Mouse (Mus musculus) heart, embryonic 10.5 days (tissue): ENCODE data around the gene Olfr237-ps1. TPM values are rescaled to one million over a fixed set of nuclear protein-coding genes. Genes with fewer than 3 reads are reported as not detected.

Experiments used
- polyA plus RNA-seq: library from polyadenylated mRNA; unstranded; fragments of >200 nt; fragmentation: Nextera tagmentation; extraction: Ambion mirVana; gene quantifications from 2 replicates; pipeline ENCODE4 v1.2.1, GENCODE M21; 2016

Gene Olfr237-ps1
- polyA plus RNA-seq, 1 experiment from 2014 or later: not detected

Other genes with a start within 250 kb of the Olfr237-ps1 start
- not detected in 2 replicates for gene Olfr447, start 237.7 kb upstream of the Olfr237-ps1 start, polyA plus RNA-seq
- gene Olfr446, start 225.2 kb upstream of the Olfr237-ps1 start, polyA plus RNA-seq: not detected in 2 replicates
- gene Olfr444, start 197.5 kb upstream of the Olfr237-ps1 start, polyA plus RNA-seq: not detected in 2 replicates
- not detected in 2 replicates for gene Olfr441, start 40.2 kb upstream of the Olfr237-ps1 start, polyA plus RNA-seq
- gene Olfr437, start 16.7 kb downstream of the Olfr237-ps1 start, polyA plus RNA-seq: not detected in 2 replicates
- not detected in 2 replicates for gene Olfr13, start 25.6 kb downstream of the Olfr237-ps1 start, polyA plus RNA-seq
- not detected in 2 replicates for gene Olfr435, start 50.6 kb downstream of the Olfr237-ps1 start, polyA plus RNA-seq
- gene Olfr434, start 66.5 kb downstream of the Olfr237-ps1 start, polyA plus RNA-seq: not detected in 2 replicates
- gene Olfr47, start 85.0 kb downstream of the Olfr237-ps1 start, polyA plus RNA-seq: not detected in 2 replicates
- gene Arhgef5, start 119.0 kb downstream of the Olfr237-ps1 start, polyA plus RNA-seq: 6.8 and 7.8 TPM in 2 replicates
- not detected in 2 replicates for gene Nobox, start 163.0 kb downstream of the Olfr237-ps1 start, polyA plus RNA-seq